Comparison of ENCODE assay signal across 8 mouse cellular contexts in the genomic region with DNA sequence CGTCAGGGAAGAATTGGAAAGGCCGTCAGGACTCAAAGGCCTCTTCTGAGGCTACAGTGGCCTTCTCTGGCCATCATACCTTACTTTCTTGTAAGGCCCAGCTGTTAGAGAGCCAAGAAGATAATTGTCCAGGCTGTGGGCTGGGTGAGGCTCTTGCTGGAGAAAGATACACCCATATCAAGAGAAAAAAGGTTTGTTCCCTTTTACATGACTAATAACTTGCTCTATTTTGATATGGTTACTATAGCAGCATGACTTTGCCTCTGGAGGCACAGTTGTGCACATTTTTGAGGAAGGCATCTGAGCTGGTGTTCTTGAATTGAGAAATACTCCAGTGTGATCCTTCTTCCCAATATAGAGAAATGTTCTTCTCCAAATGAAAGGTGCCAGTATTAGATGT. TPM values are rescaled to one million over a fixed set of nuclear protein-coding genes. Genes with fewer than 3 reads are reported as not detected.
A peak's percentile ranks its signal among the peaks of the same experiment; 100 is the strongest.
DNase-seq lines count a peak whose midpoint lies in the region; ATAC-seq and TF ChIP-seq lines count a peak whose summit lies in the region.

No protein-coding gene starts in this region.

- peak overlapping the region; percentile 84 for H3K4me3 ChIP-seq in lung, adult 2 months (replicated peaks; ENCODE audit: extremely low read depth, low read depth, low read length)
- H3K4me3 ChIP-seq in embryonic facial prominence, embryonic 12.5 days, result peak overlapping the region; percentile 80
- peak overlapping the region; percentile 88 for H3K4me3 ChIP-seq in hindbrain, embryonic 16.5 days (ENCODE audit: low read length)
- H3K4me3 ChIP-seq in megakaryocyte, embryonic 14.5 days (replicated peaks), result peak overlapping the region; percentile 98

- peak overlapping the region; percentile 90 for H3K9ac ChIP-seq in embryonic facial prominence, embryonic 12.5 days
- peak overlapping the region; percentile 78 for H3K9ac ChIP-seq in hindbrain, embryonic 16.5 days (ENCODE audit: low read depth, low read length)

- no peaks in the 10 kb centered on the region for H3K27me3 ChIP-seq in embryonic facial prominence, embryonic 12.5 days
- no peaks in the 10 kb centered on the region for H3K27me3 ChIP-seq in hindbrain, embryonic 16.5 days (replicated peaks; ENCODE audit: control insufficient read depth, insufficient read depth, low read length)
- H3K27me3 ChIP-seq in megakaryocyte, embryonic 14.5 days (replicated peaks), result no peaks in the 10 kb centered on the region

- no peak for TF ChIP-seq CTCF in lung, adult 2 months (IDR thresholded peaks at IDR 0.05; ENCODE audit: insufficient read depth, low read length)

- no peaks in the 10 kb centered on the region for H3K9me3 ChIP-seq in embryonic facial prominence, embryonic 12.5 days
- H3K9me3 ChIP-seq in hindbrain, embryonic 16.5 days (ENCODE audit: control insufficient read depth, low read length), result no peaks in the 10 kb centered on the region
- no peaks in the 10 kb centered on the region for H3K9me3 ChIP-seq in megakaryocyte, embryonic 14.5 days

- peaks cover 15% of the 10 kb centered on the region for H3K4me1 ChIP-seq in lung, adult 2 months (ENCODE audit: control insufficient read depth, insufficient read depth, low read length)
- H3K4me1 ChIP-seq in embryonic facial prominence, embryonic 12.5 days, result peaks cover 46% of the 10 kb centered on the region
- H3K4me1 ChIP-seq in hindbrain, embryonic 16.5 days (ENCODE audit: control insufficient read depth, insufficient read depth, low read depth, low read length), result peaks cover 39% of the 10 kb centered on the region
- H3K4me1 ChIP-seq in megakaryocyte, embryonic 14.5 days, result peaks cover 43% of the 10 kb centered on the region

- peak overlapping the region; percentile 99 for H3K4me2 ChIP-seq in embryonic facial prominence, embryonic 12.5 days (replicated peaks)
- H3K4me2 ChIP-seq in hindbrain, embryonic 16.5 days (ENCODE audit: low read length), result peak overlapping the region; percentile 88

- no peak for ATAC-seq in embryonic facial prominence, embryonic 12.5 days (ENCODE audit: insufficient number of reproducible peaks, insufficient read depth, low FRiP score, low TSS enrichment)
- no peak for ATAC-seq in hindbrain, embryonic 16.5 days

- no peak for DNase-seq in lung, adult 2 months
- DNase-seq in lung, postnatal 10 days, result no peak
- no peak for DNase-seq in gastrocnemius, postnatal 25 days
- DNase-seq in layer of hippocampus, adult 9-10 months (ENCODE audit: low spot score), result no peak
- no peak for DNase-seq in right cerebral cortex, postnatal 14 days

- 0% methylated on average over 2 of the region's 2 CpGs for WGBS in lung, adult 2 months
- WGBS in embryonic facial prominence, embryonic 12.5 days, result 12% methylated on average over 2 of the region's 2 CpGs
- 3% methylated on average over 2 of the region's 2 CpGs for WGBS in hindbrain, embryonic 16.5 days

- peaks cover 23% of the 10 kb centered on the region for H3K36me3 ChIP-seq in embryonic facial prominence, embryonic 12.5 days
- H3K36me3 ChIP-seq in hindbrain, embryonic 16.5 days (ENCODE audit: control insufficient read depth, insufficient read depth, low read length), result 0 out of 2 replicates have a peak, but pooled peaks cover 5% of the 10 kb centered on the region
- H3K36me3 ChIP-seq in megakaryocyte, embryonic 14.5 days (replicated peaks; ENCODE audit: low read length), result peaks cover 55% of the 10 kb centered on the region

- TF ChIP-seq POLR2A in lung, adult 2 months (IDR thresholded peaks at IDR 0.05; ENCODE audit: borderline replicate concordance, extremely low read depth, low read depth, low read length), result no peak

- H3K27ac ChIP-seq in embryonic facial prominence, embryonic 12.5 days, result no peak overlapping the region
- no peak overlapping the region for H3K27ac ChIP-seq in hindbrain, embryonic 16.5 days (ENCODE audit: low read depth, low read length)

RNA-seq across cellular contexts. Expression of gene Ppp1r15b, which starts 2.5 kb away (rescaled TPM):
- 24.2 and 26.5 TPM in 2 replicates for polyA plus RNA-seq in lung, adult 2 months (2012; rRNA removed)
- polyA plus RNA-seq in embryonic facial prominence, embryonic 12.5 days (2016; fragmentation: Nextera tagmentation; extraction: Ambion mirVana), result 40.4 and 45.0 TPM in 2 replicates
- polyA plus RNA-seq in hindbrain, embryonic 16.5 days (2015; fragmentation: Nextera tagmentation; extraction: Ambion mirVana), result 22.2 and 29.1 TPM in 2 replicates
- 6.7 and 8.7 TPM in 2 replicates for polyA plus RNA-seq in megakaryocyte, embryonic 14.5 days (2012; ENCODE audit: insufficient read depth, low replicate concordance)
- total RNA-seq in gastrocnemius, postnatal 25 days (2021), result 10 to 100 TPM; 14.5 to 17.3 TPM

RNA-seq across cellular contexts. Expression of gene Plekha6, which starts 30.6 kb away (rescaled TPM):
- 38.4 and 39.4 TPM in 2 replicates for polyA plus RNA-seq in lung, adult 2 months (2012; rRNA removed)
- polyA plus RNA-seq in embryonic facial prominence, embryonic 12.5 days (2016; fragmentation: Nextera tagmentation; extraction: Ambion mirVana), result 4.6 and 5.2 TPM in 2 replicates
- polyA plus RNA-seq in hindbrain, embryonic 16.5 days (2015; fragmentation: Nextera tagmentation; extraction: Ambion mirVana), result 15.0 TPM in 2 replicates
- polyA plus RNA-seq in megakaryocyte, embryonic 14.5 days (2012; ENCODE audit: insufficient read depth, low replicate concordance), result 0.57 TPM in 1 of 2 replicates, not detected in the other
- 10 to 100 TPM; 12.7 to 14.4 TPM for total RNA-seq in gastrocnemius, postnatal 25 days (2021)
